Mouse (Mus musculus): Measurements from ENCODE around the gene Mrpl48.
A peak's percentile ranks its signal among the peaks of the same experiment; 100 is the strongest.

Mrpl48 gene

GRCm38 (mm10) chr7:100608130-100608741, at the start of gene Mrpl48:
Gene Mrpl48 (minus strand): TSS chr7:100608301.
- no peak for DNase-seq (ENCODE audit: low spot score)

- DNase-seq (ENCODE audit: low spot score): no peak
Measured at GRCm38 (mm10) chr7:100656739-100657138, 48.6 kb upstream of the Mrpl48 start.

DNA sequence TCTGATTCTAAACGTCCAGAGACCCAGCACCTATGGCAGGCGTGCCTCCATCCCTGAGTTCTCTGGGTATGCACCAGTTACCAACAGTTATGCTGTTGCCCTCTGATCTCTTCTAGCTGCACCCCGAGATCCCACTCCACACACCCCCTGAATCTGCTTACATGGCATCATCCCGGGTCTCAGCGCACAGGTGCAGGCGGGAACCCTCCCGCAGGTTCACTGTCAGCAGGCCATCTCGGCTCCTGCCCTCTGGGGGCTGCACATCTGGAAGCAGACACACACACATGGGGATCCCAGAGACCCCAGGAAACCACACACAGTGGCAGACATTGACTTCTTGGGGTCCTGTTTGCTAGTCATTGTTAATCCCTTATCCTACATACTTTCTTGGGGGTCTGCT, 46.3 kb upstream of the Mrpl48 start:
- DNase-seq (ENCODE audit: low spot score): no peak

- peak; percentile 37 for DNase-seq (ENCODE audit: low spot score)
Measured at GRCm38 (mm10) chr7:100653480-100654266, 45.6 kb upstream of the Mrpl48 start.

GRCm38 (mm10) chr7:100651011-100651410, 42.9 kb upstream of the Mrpl48 start:
- no peak for DNase-seq (ENCODE audit: low spot score)

- no peak for DNase-seq (ENCODE audit: low spot score)
Measured at GRCm38 (mm10) chr7:100650421-100650820, 42.3 kb upstream of the Mrpl48 start.

DNA sequence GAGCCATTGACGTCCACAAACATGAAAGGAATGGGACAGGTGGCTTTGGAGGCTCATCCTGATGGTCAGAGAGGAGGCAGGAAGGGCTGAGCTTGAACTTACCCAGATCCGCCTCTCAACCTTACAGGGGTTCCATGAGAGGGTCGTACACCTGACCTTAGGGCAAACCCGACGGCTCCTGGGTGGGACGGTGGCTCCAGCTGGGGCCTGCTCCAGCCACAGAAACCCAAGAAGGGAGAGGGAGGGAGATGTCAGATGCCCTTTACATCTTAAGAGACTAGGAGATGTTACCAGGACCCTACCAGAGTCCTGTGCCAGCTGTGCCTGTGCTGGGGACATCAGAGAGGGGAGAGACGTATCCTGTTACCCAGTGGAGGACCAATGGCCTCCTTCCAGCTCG, 41.7 kb upstream of the Mrpl48 start:
- no peak for DNase-seq (ENCODE audit: low spot score)

DNA sequence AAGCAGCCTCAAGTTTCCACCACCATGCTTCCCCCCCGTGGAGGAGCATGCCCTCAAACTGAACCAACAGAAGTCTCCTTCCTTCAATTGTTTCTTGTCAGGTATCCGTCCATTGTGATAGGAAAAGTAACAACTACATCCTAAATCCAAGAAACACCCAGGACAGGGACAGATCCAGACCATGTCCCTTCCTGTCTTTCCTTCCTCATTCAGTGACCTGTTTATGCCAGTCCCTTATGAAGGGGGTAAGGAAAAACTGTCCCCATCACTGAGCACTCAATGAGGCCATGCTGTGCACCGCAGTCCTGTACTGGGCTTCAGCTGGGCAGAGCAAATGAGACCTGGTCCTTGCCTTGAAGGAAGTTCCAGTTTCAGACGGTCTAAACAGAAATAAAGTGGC, 41.0 kb upstream of the Mrpl48 start:
- DNase-seq (ENCODE audit: low spot score): no peak

GRCm38 (mm10) chr7:100645147-100645546, 37.0 kb upstream of the Mrpl48 start:
- DNase-seq (ENCODE audit: low spot score): peak; percentile 81

DNA sequence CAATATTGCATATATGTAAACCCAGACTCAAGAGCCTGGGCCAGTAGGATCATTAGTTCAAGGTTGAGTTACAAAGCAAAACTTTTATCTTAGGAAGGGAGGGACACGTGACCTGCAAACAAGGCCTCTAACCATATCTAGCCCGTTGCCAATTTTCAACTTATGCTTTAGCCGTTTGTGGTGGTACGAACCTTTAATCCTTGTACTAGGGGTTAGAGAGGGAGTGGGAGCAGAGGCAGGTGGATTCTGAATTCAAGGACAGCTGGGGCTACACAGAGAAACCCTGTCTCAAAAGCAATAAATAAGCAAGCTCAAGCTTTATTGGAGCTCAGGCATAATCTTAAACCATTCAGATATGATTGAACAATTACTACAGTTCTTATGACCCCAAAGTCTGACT, 34.3 kb upstream of the Mrpl48 start:
- no peak for DNase-seq (ENCODE audit: low spot score)

DNA sequence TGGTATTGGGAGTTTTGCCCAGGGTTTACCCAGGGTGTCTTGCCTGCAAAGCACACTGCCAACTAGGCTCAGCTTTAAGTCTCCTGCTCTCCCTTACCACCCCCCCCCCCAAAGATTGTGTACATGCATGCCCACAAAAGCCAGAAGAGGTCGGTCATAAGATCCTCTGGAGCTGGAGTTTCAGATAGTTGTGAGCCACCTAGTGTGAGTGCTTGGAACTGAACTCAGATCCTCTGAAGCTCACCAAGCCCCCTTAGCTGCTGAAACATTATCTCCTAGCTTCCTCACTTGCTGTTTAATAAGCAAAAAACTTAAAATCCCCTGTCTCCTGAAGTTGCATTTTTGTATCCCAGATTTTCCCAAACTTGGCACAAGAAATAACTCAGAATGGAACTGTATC, 29.6 kb upstream of the Mrpl48 start:
- no peak for DNase-seq (ENCODE audit: low spot score)

GRCm38 (mm10) chr7:100624538-100624937, 16.4 kb upstream of the Mrpl48 start:
- DNase-seq (ENCODE audit: low spot score): no peak

DNA sequence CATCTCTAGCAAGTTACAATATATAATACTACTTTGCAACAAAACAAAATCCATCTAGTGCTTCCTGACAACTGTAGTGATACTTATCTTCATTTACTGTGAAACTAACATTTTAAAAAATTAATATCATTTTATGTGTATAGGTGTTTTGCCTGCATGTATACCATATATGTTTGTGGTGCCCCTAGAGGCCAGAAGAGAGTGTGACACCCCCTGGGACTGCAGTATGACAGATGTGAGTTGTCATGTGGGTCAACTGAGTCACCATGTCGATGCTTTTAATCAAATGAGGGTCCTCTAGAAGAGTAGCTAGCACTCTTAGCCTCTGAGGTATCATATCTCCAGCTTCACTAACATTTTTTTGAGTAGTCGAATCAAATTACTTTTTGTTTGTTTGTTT, 14.2 kb upstream of the Mrpl48 start:
- DNase-seq (ENCODE audit: low spot score): no peak

DNA sequence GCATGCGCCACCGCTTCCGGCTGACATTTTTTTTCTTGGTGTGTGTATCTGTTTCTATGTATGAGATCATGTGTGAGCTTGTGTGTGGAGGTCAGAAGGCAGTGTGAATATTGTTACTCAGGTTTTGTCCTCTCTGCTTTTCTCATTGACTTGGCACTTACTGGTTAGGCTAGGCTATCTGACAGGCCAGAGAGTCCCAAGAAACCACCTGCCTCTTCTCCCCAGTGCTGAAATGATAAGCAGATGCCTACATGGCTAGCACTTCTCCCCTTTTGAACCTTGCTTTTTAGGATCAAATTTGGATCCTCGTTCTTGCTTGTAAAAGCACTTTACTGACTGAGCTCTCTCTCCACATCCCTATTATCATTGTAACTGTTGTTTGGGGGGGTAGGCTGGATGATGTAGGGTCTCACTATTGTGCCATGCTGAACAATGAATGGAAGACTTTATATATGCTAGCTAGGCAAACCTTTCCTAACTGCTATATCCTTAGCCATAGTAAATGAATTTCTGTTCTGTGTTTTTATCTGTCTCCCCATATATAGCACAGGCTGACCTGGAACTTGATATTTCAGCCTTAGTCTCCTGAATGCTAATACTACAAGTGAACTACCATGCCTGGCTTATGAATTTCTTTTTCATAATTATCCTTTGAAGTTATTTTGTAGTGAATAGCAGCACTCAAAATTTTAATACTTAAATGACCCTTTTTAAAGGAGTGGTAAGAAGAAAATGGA, 8.2 kb upstream of the Mrpl48 start:
- DNase-seq (ENCODE audit: low spot score): no peak

- DNase-seq (ENCODE audit: low spot score): no peak
Measured at GRCm38 (mm10) chr7:100608910-100609309, 809 bp upstream of the Mrpl48 start.

- peak; percentile 90 for DNase-seq (ENCODE audit: low spot score)
Measured at GRCm38 (mm10) chr7:100607214-100608129, 629 bp downstream of the Mrpl48 start, which contains the start of gene Rab6a. Gene Rab6a (plus strand): TSS chr7:100607410.

GRCm38 (mm10) chr7:100600211-100600610, 7.9 kb downstream of the Mrpl48 start:
- peak; percentile 27 for DNase-seq (ENCODE audit: low spot score)

DNA sequence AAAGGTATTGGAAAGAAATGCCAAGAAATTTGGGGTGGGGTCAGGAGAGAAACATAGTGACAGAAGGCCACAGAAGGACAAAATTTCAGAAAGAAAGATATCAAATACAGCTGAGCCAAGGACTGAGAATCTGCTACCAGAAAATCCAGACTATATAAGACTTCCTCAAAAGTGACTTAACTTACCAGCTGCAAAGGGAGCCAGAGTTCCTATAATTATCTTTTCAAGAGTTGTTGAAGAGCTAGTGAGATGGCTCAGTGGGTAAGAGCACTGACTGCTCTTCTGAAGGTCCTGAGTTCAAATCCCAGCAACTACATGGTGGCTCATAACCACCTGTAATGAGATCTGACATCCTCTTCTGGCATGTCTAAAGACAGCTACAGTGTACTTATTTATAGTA, 14.8 kb downstream of the Mrpl48 start:
- DNase-seq (ENCODE audit: low spot score): no peak

DNA sequence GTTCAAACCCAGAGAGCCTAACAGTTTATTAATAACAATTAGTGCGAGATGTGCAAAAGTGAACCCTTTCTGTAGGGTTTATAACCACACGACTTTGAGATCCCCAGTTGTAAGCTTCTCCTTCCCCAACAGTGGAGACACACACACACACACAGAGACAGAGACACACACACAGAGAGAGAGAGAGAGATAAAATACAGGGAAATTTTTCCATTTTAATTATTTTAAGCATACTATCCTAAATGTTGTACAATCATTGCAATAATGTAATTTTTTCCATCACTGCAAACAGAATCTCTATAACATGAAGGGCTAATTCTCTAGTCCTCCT, 16.6 kb downstream of the Mrpl48 start:
- no peak for DNase-seq (ENCODE audit: low spot score)

DNA sequence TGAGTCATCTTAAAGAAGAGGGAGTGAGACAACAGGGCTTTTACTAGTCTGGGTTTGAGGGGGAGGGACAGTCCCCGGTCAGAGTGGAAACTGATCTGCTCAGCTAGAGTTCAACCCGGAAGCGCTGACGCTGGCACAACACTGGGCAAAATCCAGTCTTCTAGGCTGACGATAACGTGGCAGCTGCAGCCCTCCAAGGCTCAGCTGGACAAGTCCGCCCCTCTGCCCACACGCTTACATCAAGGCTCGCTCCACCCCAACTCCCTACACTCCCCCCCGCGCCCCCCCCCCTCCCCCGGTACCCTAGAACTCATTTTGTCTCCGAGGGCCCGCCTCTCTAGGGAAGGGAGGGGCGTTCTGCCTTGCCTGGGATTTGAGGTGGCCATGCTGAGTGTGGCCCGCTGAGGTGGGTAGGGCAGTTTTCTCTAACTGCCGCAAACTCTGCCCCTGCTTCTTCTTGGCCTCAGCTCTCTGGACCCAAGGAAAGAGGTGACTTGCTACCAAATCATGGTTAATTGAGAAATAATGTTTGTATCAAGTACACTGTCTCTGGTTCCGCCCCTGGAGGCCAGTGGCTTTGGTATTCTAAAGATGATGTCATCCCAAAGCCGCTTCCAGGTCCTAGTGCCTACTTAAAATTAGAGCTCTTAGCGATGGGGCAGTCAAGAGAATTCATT, 17.1 kb downstream of the Mrpl48 start:
- peak; percentile 59 for DNase-seq (ENCODE audit: low spot score)

GRCm38 (mm10) chr7:100590504-100590844, 17.6 kb downstream of the Mrpl48 start:
- DNase-seq (ENCODE audit: low spot score): no peak

- DNase-seq (ENCODE audit: low spot score): no peak
Measured at GRCm38 (mm10) chr7:100589816-100590215, 18.3 kb downstream of the Mrpl48 start.
